Mouse (Mus musculus) cerebellum, adult 2 months (tissue): ENCODE data around the gene Eif6.

ENCODE experiments used
- CTCF ChIP-seq: fragments of 200-500 bp; IDR thresholded peaks from 2 replicates; pipeline ENCODE4 v1.5.1; 2011; ENCODE audit warnings: low read depth, mild to moderate bottlenecking, control low read depth, low read length, moderate library complexity, borderline replicate concordance; ENCODE audit not compliant: insufficient read depth
- POLR2A ChIP-seq: fragments of 200-500 bp; IDR thresholded peaks from 2 replicates; pipeline ENCODE4 v1.6.1; 2011; ENCODE audit warnings: low read length, control low read depth, borderline replicate concordance; ENCODE audit not compliant: insufficient read depth

DNA sequence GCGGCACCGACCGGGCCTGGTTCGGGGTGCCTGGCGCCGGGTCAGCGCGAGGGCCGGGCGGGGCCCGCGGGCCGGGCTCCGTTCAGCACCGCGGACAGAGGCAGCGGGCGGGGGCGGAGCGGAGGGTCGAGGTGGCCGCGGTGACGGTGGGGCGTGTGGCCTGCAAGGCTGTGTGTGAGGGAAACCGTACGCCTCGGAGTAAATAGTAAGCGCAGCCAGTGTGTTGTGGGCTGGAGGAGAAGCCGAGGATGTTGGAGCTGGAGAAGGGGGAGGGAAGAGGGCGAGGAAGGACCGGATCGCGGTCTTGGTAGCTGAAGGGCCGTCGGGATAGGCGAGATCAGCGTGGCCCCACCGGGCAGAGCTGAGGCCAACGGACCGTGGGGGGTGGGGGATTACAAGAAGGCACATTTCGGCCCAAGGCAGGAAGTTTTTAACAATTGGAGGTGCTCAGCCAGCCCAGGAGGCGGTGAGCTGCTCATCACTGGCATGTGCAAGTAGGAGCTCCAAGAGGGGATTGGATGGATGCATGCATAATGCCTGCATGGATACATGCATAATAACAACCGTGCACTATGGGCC, 51.0 kb downstream of the Eif6 start:
- TF ChIP-seq CTCF, result no peak
- peak; percentile 65; the same call in 1 of the 2 replicates for TF ChIP-seq POLR2A
